Mouse (Mus musculus) MEL (cell line): ENCODE measurements around the gene Siah2. TPM values are rescaled to one million over a fixed set of nuclear protein-coding genes. Genes with fewer than 3 reads are reported as not detected.

Experiments used
- DNase-seq: peaks from one replicate; pipeline ENCODE4 v3.0.0; 2011; ENCODE audit warnings: low read depth, low spot score
- H3K27ac ChIP-seq: 2 replicates; pipeline ENCODE4 v1.5.1; 2012; ENCODE audit warnings: low read depth, mild to moderate bottlenecking, control low read depth, low read length, moderate library complexity; ENCODE audit not compliant: control insufficient read depth
- H3K27me3 ChIP-seq, 2 experiments: fragments of 150-350 bp in 1 of 2; sonication (generic) in 1 of 2; 2 replicates each; pipeline ENCODE4 v1.6.1; 2012; ENCODE audit warnings: low read length in 2 of 2, mild to moderate bottlenecking in 2 of 2, improper control_type of control experiment in 1 of 2, moderate library complexity in 1 of 2; ENCODE audit not compliant: insufficient read depth in 2 of 2, control insufficient read depth in 1 of 2
- H3K36me3 ChIP-seq, 2 experiments: 2 replicates each; pipeline ENCODE4 v1.6.1; 2012 to 2014; ENCODE audit warnings: low read length in 2 of 2, improper control_type of control experiment in 1 of 2, inconsistent platforms in 1 of 2, mild to moderate bottlenecking in 1 of 2; ENCODE audit not compliant: insufficient read depth in 2 of 2, control insufficient read depth in 1 of 2
- H3K4me1 ChIP-seq, 2 experiments: fragments of 150-350 bp in 1 of 2; sonication (generic) in 1 of 2; 2 replicates each; pipeline ENCODE4 v1.6.1; 2012; ENCODE audit warnings: low read length in 2 of 2, improper control_type of control experiment in 1 of 2, mild to moderate bottlenecking in 1 of 2; ENCODE audit not compliant: insufficient read depth in 2 of 2, control insufficient read depth in 1 of 2
- H3K4me3 ChIP-seq, 2 experiments: fragments of 150-350 bp in 1 of 2; sonication (generic) in 1 of 2; 2 replicates each; pipeline ENCODE4 v1.5.1; 2012; ENCODE audit warnings: low read depth in 2 of 2, low read length in 2 of 2, mild to moderate bottlenecking in 2 of 2, moderate library complexity in 2 of 2, control low read depth in 1 of 2, improper control_type of control experiment in 1 of 2; ENCODE audit not compliant: control insufficient read depth in 1 of 2, insufficient read depth in 1 of 2
- H3K79me2 ChIP-seq: 2 replicates; pipeline ENCODE4 v1.6.1; 2012; ENCODE audit warnings: mild to moderate bottlenecking, low read length, moderate library complexity; ENCODE audit not compliant: control insufficient read depth, poor library complexity, insufficient read depth
- H3K9ac ChIP-seq: 2 replicates; pipeline ENCODE4 v1.6.1; 2012; ENCODE audit warnings: low read depth, mild to moderate bottlenecking, control low read depth, low read length, moderate library complexity; ENCODE audit not compliant: control insufficient read depth, poor library complexity, severe bottlenecking
- H3K9me3 ChIP-seq: fragments of 150-350 bp; sonication (generic); replicated peaks from 2 replicates; pipeline ENCODE4 v1.6.1; 2012; ENCODE audit warnings: mild to moderate bottlenecking, low read length, improper control_type of control experiment, moderate library complexity; ENCODE audit not compliant: insufficient read depth
- BHLHE40 ChIP-seq: IDR thresholded peaks from 2 replicates; pipeline ENCODE4 v1.6.1; 2012; ENCODE audit warnings: low read depth, mild to moderate bottlenecking, inconsistent platforms, low read length, improper control_type of control experiment, borderline replicate concordance
- CHD1 ChIP-seq: IDR thresholded peaks from 2 replicates; pipeline ENCODE4 v1.6.1; 2012; ENCODE audit warnings: low read depth, mild to moderate bottlenecking, inconsistent platforms, low read length, improper control_type of control experiment
- CHD2 ChIP-seq: IDR thresholded peaks from 2 replicates; pipeline ENCODE4 v1.6.1; 2011; ENCODE audit warnings: low read length, improper control_type of control experiment
- E2F4 ChIP-seq: IDR thresholded peaks from 2 replicates; pipeline ENCODE4 v1.6.1; 2011; ENCODE audit warnings: low read depth, low read length, improper control_type of control experiment, borderline replicate concordance
- EP300 ChIP-seq, 2 experiments: IDR thresholded peaks; 2 replicates each; pipeline ENCODE4 v1.6.1; 2011; ENCODE audit warnings: improper control_type of control experiment in 2 of 2, low read length in 2 of 2, low read depth in 1 of 2, mild to moderate bottlenecking in 1 of 2
- ETS1 ChIP-seq: IDR thresholded peaks from 2 replicates; pipeline ENCODE4 v1.6.1; 2012; ENCODE audit warnings: low read depth, mild to moderate bottlenecking, inconsistent platforms, low read length, improper control_type of control experiment, moderate library complexity
- GATA1 ChIP-seq: IDR thresholded peaks from 2 replicates; pipeline ENCODE4 v1.6.1; 2011; ENCODE audit warnings: low read depth, low read length, improper control_type of control experiment
- KAT2A ChIP-seq: conservative IDR thresholded peaks from 2 replicates; pipeline ENCODE4 v1.6.1; 2012; ENCODE audit warnings: low read depth, low read length, improper control_type of control experiment, inconsistent platforms
- MAX ChIP-seq: IDR thresholded peaks from 2 replicates; pipeline ENCODE4 v1.6.1; 2011; ENCODE audit warnings: low read length, improper control_type of control experiment
- MAZ ChIP-seq: IDR thresholded peaks from 2 replicates; pipeline ENCODE4 v1.6.1; 2012; ENCODE audit warnings: low read depth, mild to moderate bottlenecking, inconsistent platforms, low read length, improper control_type of control experiment
- MEF2A ChIP-seq: IDR thresholded peaks from 2 replicates; pipeline ENCODE4 v1.6.1; 2014; ENCODE audit warnings: low read depth, mild to moderate bottlenecking, inconsistent platforms, low read length, improper control_type of control experiment; ENCODE audit not compliant: poor library complexity, insufficient replicate concordance, severe bottlenecking; ENCODE audit errors: extremely low read depth
- MXI1 ChIP-seq: IDR thresholded peaks from 2 replicates; pipeline ENCODE4 v1.6.1; 2011; ENCODE audit warnings: mild to moderate bottlenecking, low read depth, low read length, improper control_type of control experiment
- POLR2A ChIP-seq, 2 experiments: IDR thresholded peaks; 2 replicates each; pipeline ENCODE4 v1.6.1; 2011 to 2012; ENCODE audit warnings: low read length in 2 of 2, mild to moderate bottlenecking in 2 of 2, control low read depth in 1 of 2, improper control_type of control experiment in 1 of 2, low read depth in 1 of 2, moderate library complexity in 1 of 2; ENCODE audit not compliant: control insufficient read depth in 1 of 2, insufficient read depth in 1 of 2, poor library complexity in 1 of 2
- POLR2AphosphoS2 ChIP-seq: IDR thresholded peaks from 2 replicates; pipeline ENCODE4 v1.6.1; 2011; ENCODE audit warnings: low read length, improper control_type of control experiment
- TAL1 ChIP-seq: IDR thresholded peaks from 2 replicates; pipeline ENCODE4 v1.6.1; 2012; ENCODE audit warnings: mild to moderate bottlenecking, inconsistent platforms, low read length, moderate library complexity, mixed read lengths
- TCF12 ChIP-seq: IDR thresholded peaks from 2 replicates; pipeline ENCODE4 v1.6.1; 2014; ENCODE audit warnings: low read depth, mild to moderate bottlenecking, inconsistent platforms, low read length, improper control_type of control experiment, moderate library complexity
- UBTF ChIP-seq: IDR thresholded peaks from 2 replicates; pipeline ENCODE4 v1.6.1; 2012; ENCODE audit warnings: low read depth, mild to moderate bottlenecking, inconsistent platforms, low read length, improper control_type of control experiment, moderate library complexity, borderline replicate concordance; ENCODE audit not compliant: insufficient read depth
- ZC3H11A ChIP-seq: IDR thresholded peaks from 2 replicates; pipeline ENCODE4 v1.6.1; 2012; ENCODE audit warnings: low read depth, mild to moderate bottlenecking, inconsistent platforms, low read length, improper control_type of control experiment
- ZNF384 ChIP-seq: IDR thresholded peaks from 2 replicates; pipeline ENCODE4 v1.6.1; 2012; ENCODE audit warnings: low read depth, mild to moderate bottlenecking, inconsistent platforms, low read length, improper control_type of control experiment
- polyA plus RNA-seq, 2 experiments: library from polyadenylated mRNA; stranded (reverse) in 1 of 2; unstranded in 1 of 2; fragments of >175 nt in 1 of 2; fragments of >200 nt in 1 of 2; gene quantifications; 2 replicates each; pipeline versions ENCODE4 v1.2.1 to v1.2.4; 2012; ENCODE audit warnings: low replicate concordance in 2 of 2, low read depth in 1 of 2; ENCODE audit not compliant: insufficient read length in 2 of 2, insufficient read depth in 1 of 2, missing spikeins in 1 of 2
- total RNA-seq: library from RNA; depleted of rRNA; stranded (reverse); fragments of 300-350 nt; gene quantifications from 2 replicates; pipeline ENCODE4 v1.2.3, GENCODE M21; 2012

Siah2 gene
- total and polyA plus RNA-seq, 3 experiments, result 17.6 to 58.1 (median 22.5) TPM

GRCm38 (mm10) chr3:58650328-58650727 lies 41.9 kb downstream of the Siah2 start:
- Histone ChIP-seq H3K4me1 (peaks cover 0 to 8% of the 10 kb centered on the region in 2 experiments; a peak in 2 of 4 replicates), H3K4me3 (no peak overlapping the region), H3K9me3 (no peaks in the 10 kb centered on the region), H3K27me3 (no peaks in the 10 kb centered on the region; a peak in 1 of 4 replicates), H3K9ac (no peak overlapping the region), H3K27ac (no peak overlapping the region), H3K36me3 (peaks cover 0 to 2% of the 10 kb centered on the region in 2 experiments; a peak in 2 of 4 replicates), H3K79me2 (no peaks in the 10 kb centered on the region)
- peak; percentile 36 for DNase-seq
- TF ChIP-seq GATA1 (peak; percentile 37; the same call in 1 of the 2 replicates), ETS1 (no peak), MXI1 (peak; percentile 62; the same call in 1 of the 2 replicates), TCF12 (peak; percentile 40; the same call in 1 of the 2 replicates), EP300 (IDR thresholded peaks at IDR 0.05; ENCODE audit: low read depth in 1 of 2, low read length in 2 of 2) (peak in 1 of 2 experiments; percentile 31; a peak in 1 of 4 replicates)

GRCm38 (mm10) chr3:58647179-58647578 lies 45.0 kb downstream of the Siah2 start:
- H3K36me3 ChIP-seq, result peaks cover 0 to 2% of the 10 kb centered on the region in 2 experiments; a peak in 2 of 4 replicates
- no peak overlapping the region for H3K4me3 ChIP-seq
- H3K9me3 ChIP-seq, result no peaks in the 10 kb centered on the region
- DNase-seq, result no peak
- TF ChIP-seq POLR2A (IDR thresholded peaks at IDR 0.05; ENCODE audit: control insufficient read depth in 1 of 2, insufficient read depth in 1 of 2, low read depth in 1 of 2, low read length in 2 of 2, poor library complexity in 1 of 2) (no peak), ZNF384 (no peak), CHD2 (no peak), TCF12 (no peak), MAZ (no peak), MAX (no peak), BHLHE40 (no peak), GATA1 (no peak), CHD1 (no peak), TAL1 (no peak), MEF2A (no peak), POLR2AphosphoS2 (no peak), ZC3H11A (no peak), ETS1 (no peak), UBTF (no peak), E2F4 (no peak), KAT2A (no peak), EP300 (IDR thresholded peaks at IDR 0.05; ENCODE audit: low read depth in 1 of 2, low read length in 2 of 2) (no peak)
- TF ChIP-seq, all 39 proteins: peak for 0
- H3K27ac ChIP-seq, result no peak overlapping the region
- H3K27me3 ChIP-seq, result peaks cover 0 to 1% of the 10 kb centered on the region in 2 experiments; a peak in 2 of 4 replicates
- no peaks in the 10 kb centered on the region for H3K79me2 ChIP-seq
- peaks cover 0 to 3% of the 10 kb centered on the region in 2 experiments; a peak in 2 of 4 replicates for H3K4me1 ChIP-seq
- H3K9ac ChIP-seq, result no peak overlapping the region
